Mouse (Mus musculus) midbrain, postnatal 0 days (tissue): ENCODE measurements around the gene Zmynd15. TPM values are rescaled to one million over a fixed set of nuclear protein-coding genes. Genes with fewer than 3 reads are reported as not detected.
A peak's percentile ranks its signal among the peaks of the same experiment; 100 is the strongest.
"Not testable (repeated sequence)": the region's sequence is repeated elsewhere in the genome, so short reads cannot be mapped to it uniquely, and the experiment has no call there.

ENCODE experiments used
- ATAC-seq: fragments of 200-750 bp; cut with Nextera tagmentation; 2 replicates; pipeline ENCODE4 v1.8.0; 2017; ENCODE audit warnings: moderate number of reproducible peaks, mild to moderate bottlenecking, moderate TSS enrichment, moderate library complexity; ENCODE audit not compliant: low FRiP score
- DNase-seq: peaks from one replicate; pipeline ENCODE4 v3.0.0-alpha.2; 2015; ENCODE audit warnings: low spot score
- H3K27ac ChIP-seq: fragments of 300-500 bp; sonication (generic); 2 replicates; pipeline ENCODE4 v1.5.1; 2014; ENCODE audit warnings: low read depth, mild to moderate bottlenecking, low read length, mixed read lengths
- H3K27me3 ChIP-seq: fragments of 300-500 bp; sonication (generic); 2 replicates; pipeline ENCODE4 v1.6.1; 2014; ENCODE audit warnings: low read length, control low read depth, mixed read lengths; ENCODE audit not compliant: insufficient read depth
- H3K36me3 ChIP-seq: fragments of 300-500 bp; sonication (generic); 2 replicates; pipeline ENCODE4 v1.6.1; 2014; ENCODE audit warnings: low read length, control low read depth, mixed read lengths; ENCODE audit not compliant: insufficient read depth
- H3K4me1 ChIP-seq: fragments of 300-500 bp; sonication (generic); 2 replicates; pipeline ENCODE4 v1.6.1; 2014; ENCODE audit warnings: mild to moderate bottlenecking, control low read depth, antibody characterized with exemption, low read length, mixed read lengths; ENCODE audit not compliant: insufficient read depth
- H3K4me2 ChIP-seq: fragments of 300-500 bp; sonication (generic); 2 replicates; pipeline ENCODE4 v1.6.1; 2014; ENCODE audit warnings: low read depth, mild to moderate bottlenecking, low read length, mixed read lengths; ENCODE audit not compliant: poor library complexity, severe bottlenecking
- H3K4me3 ChIP-seq: fragments of 300-500 bp; sonication (generic); 2 replicates; pipeline ENCODE4 v1.5.1; 2014; ENCODE audit warnings: low read depth, mild to moderate bottlenecking, low read length, moderate library complexity
- H3K9ac ChIP-seq: fragments of 300-500 bp; sonication (generic); replicated peaks from 2 replicates; pipeline ENCODE4 v1.6.1; 2014; ENCODE audit warnings: mild to moderate bottlenecking, low read length, moderate library complexity, mixed read lengths; ENCODE audit not compliant: poor library complexity, severe bottlenecking
- H3K9me3 ChIP-seq: fragments of 300-500 bp; sonication (generic); 2 replicates; pipeline ENCODE4 v1.6.1; 2016; ENCODE audit warnings: low read length, control low read depth
- CTCF ChIP-seq: IDR thresholded peaks from 2 replicates; pipeline ENCODE4 v1.5.1; 2016; ENCODE audit warnings: antibody characterized with exemption, mild to moderate bottlenecking
- WGBS: fragments of 180-500 bp; shearing (Covaris S2); extraction: QIAGEN DNeasy Blood & Tissue Kit; methylation state at CpG from one replicate; pipeline ENCODE4 v1.1.7; 2014; 5-methylcytosine and 5-hydroxymethylcytosine counted together
- polyA plus RNA-seq: library from polyadenylated mRNA; unstranded; fragments of >200 nt; fragmentation: Nextera tagmentation; extraction: Ambion mirVana; gene quantifications from 2 replicates; pipeline ENCODE4 v1.2.1, GENCODE M21; 2015
- total RNA-seq: library from RNA; depleted of rRNA; stranded (reverse); fragments of >200 nt; gene quantifications from 2 replicates; pipeline ENCODE4 v1.2.3, GENCODE M21; 2014

The Zmynd15 gene
- total and polyA plus RNA-seq, 2 experiments from 2014 or later = 0.44 to 0.47 TPM

DNA sequence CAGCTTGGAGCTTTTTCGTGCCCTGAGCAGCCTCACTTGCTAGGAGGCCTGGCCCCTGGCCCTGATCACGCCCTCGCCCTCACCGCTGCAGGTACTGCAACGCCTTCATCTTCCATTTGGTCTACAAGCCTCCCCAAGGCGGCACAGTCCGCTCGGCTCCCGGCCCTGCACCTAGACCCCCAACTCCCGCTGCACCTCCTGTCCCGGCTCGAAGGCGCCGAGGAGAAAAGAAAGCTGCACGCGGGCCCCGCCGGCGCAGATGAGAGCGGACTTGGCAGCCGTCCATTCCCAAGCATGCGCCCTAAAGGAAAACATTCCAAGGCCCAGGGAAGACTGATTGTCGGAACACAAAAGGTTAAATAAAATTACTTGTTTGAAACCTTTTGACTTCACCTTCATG is 6.6 kb downstream of the Zmynd15 start:
- no peak for DNase-seq
- no peak for ATAC-seq
- H3K9ac ChIP-seq = peak overlapping the region; percentile 33

GRCm38 (mm10) chr11:70467902-70468619 is 8.8 kb downstream of the Zmynd15 start:
- DNase-seq = no peak

More for the DNA sequence above, 6.6 kb downstream of the Zmynd15 start:
- Histone ChIP-seq H3K4me1 (no peaks in the 10 kb centered on the region), H3K4me3 (peak overlapping the region; percentile 2; the same call in 1 of the 2 replicates), H3K9me3 (no peaks in the 10 kb centered on the region), H3K27ac (no peak overlapping the region), H3K27me3 (peaks cover 11% of the 10 kb centered on the region; the same call in 1 of the 2 replicates), H3K36me3 (no peaks in the 10 kb centered on the region), H3K4me2 (peak overlapping the region; percentile 41)
- no peak for TF ChIP-seq CTCF
- WGBS = 17% methylated on average over 23 of the region's 23 CpGs

DNA sequence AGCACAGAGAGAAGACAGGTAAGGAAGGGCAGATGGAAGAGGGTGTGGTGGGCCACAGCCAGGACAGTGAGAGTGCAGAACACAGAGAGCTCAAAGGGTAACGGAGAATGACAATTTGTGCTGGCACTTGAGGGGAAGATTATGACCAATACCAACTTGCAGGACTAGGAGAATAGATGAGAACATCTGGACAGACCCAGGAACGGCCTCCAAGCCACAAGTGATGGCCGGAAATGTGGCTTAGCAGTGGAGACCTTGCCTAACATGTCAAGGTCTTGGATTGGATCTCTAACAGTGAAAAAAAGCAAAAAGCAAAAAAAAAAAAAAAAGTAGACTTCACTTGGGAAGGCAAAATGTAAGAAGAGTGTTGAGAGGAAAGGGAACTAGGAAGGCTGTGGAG is 10.5 kb downstream of the Zmynd15 start:
- TF ChIP-seq CTCF = no peak
- 88% methylated on average over 3 of the region's 3 CpGs for WGBS
- DNase-seq = no peak

More at GRCm38 (mm10) chr11:70467902-70468619, 8.8 kb downstream of the Zmynd15 start:
- Histone ChIP-seq H3K36me3 (no peaks in the 10 kb centered on the region), H3K4me1 (no peaks in the 10 kb centered on the region), H3K27ac (no peak overlapping the region), H3K9me3 (no peaks in the 10 kb centered on the region), H3K4me2 (no peak overlapping the region), H3K9ac (no peak overlapping the region), H3K4me3 (no peak overlapping the region), H3K27me3 (peaks cover 11% of the 10 kb centered on the region; the same call in 1 of the 2 replicates)
- ATAC-seq = no peak
- TF ChIP-seq CTCF = no peak
- WGBS = 97% methylated on average over 5 of the region's 5 CpGs

GRCm38 (mm10) chr11:70472716-70473115 is 13.5 kb downstream of the Zmynd15 start:
- Histone ChIP-seq H3K27ac (no peak overlapping the region), H3K9me3 (no peaks in the 10 kb centered on the region), H3K36me3 (no peaks in the 10 kb centered on the region), H3K9ac (no peak overlapping the region), H3K4me3 (no peak overlapping the region), H3K4me1 (no peaks in the 10 kb centered on the region), H3K4me2 (no peak overlapping the region), H3K27me3 (no peaks in the 10 kb centered on the region)
- no peak for TF ChIP-seq CTCF
- ATAC-seq = no peak
- no peak for DNase-seq

More for the DNA sequence above, 10.5 kb downstream of the Zmynd15 start:
- Histone ChIP-seq H3K4me3 (no peak overlapping the region), H3K27me3 (0 out of 2 replicates have a peak, but pooled peaks cover 3% of the 10 kb centered on the region), H3K9me3 (no peaks in the 10 kb centered on the region), H3K9ac (no peak overlapping the region), H3K4me2 (no peak overlapping the region), H3K4me1 (no peaks in the 10 kb centered on the region), H3K27ac (no peak overlapping the region), H3K36me3 (no peaks in the 10 kb centered on the region)
- ATAC-seq = no peak

GRCm38 (mm10) chr11:70473291-70473690 is 14.1 kb downstream of the Zmynd15 start:
- ATAC-seq, H3K27me3 ChIP-seq, H3K27ac ChIP-seq, H3K4me1 ChIP-seq, DNase-seq, H3K9ac ChIP-seq, H3K9me3 ChIP-seq, H3K4me2 ChIP-seq, H3K4me3 ChIP-seq, H3K36me3 ChIP-seq: not testable (repeated sequence)
- 87% methylated on average over 5 of the region's 5 CpGs for WGBS

GRCm38 (mm10) chr11:70474872-70475534 is 15.8 kb downstream of the Zmynd15 start:
- Histone ChIP-seq H3K9ac (no peak overlapping the region), H3K4me3 (no peak overlapping the region), H3K36me3 (no peaks in the 10 kb centered on the region), H3K9me3 (no peaks in the 10 kb centered on the region), H3K27me3 (no peaks in the 10 kb centered on the region), H3K4me1 (no peaks in the 10 kb centered on the region), H3K4me2 (no peak overlapping the region), H3K27ac (no peak overlapping the region)
- DNase-seq = no peak
- no peak for ATAC-seq
- no peak for TF ChIP-seq CTCF
- WGBS = 68% methylated on average over 12 of the region's 12 CpGs
